Mouse (Mus musculus): ENCODE measurements around the gene Gemin5. TPM values are rescaled to one million over a fixed set of nuclear protein-coding genes. Genes with fewer than 3 reads are reported as not detected.
"Not testable (repeated sequence)": the region's sequence is repeated elsewhere in the genome, so short reads cannot be mapped to it uniquely, and the experiment has no call there.

Gene Gemin5
- polyA plus RNA-seq, 1 experiment, result 8.0 TPM

- no peak for DNase-seq (ENCODE audit: low read depth)
These were observed 51.8 kb downstream of the Gemin5 start for GRCm38 (mm10) chr11:58116560-58116959.

GRCm38 (mm10) chr11:58107664-58108337 lies 60.5 kb downstream of the Gemin5 start:
- DNase-seq (ENCODE audit: low read depth), result no peak

- no peak for DNase-seq (ENCODE audit: low read depth)
These were observed 61.3 kb downstream of the Gemin5 start for GRCm38 (mm10) chr11:58107009-58107408.

- DNase-seq (ENCODE audit: low read depth), result no peak
These were observed 64.0 kb downstream of the Gemin5 start for GRCm38 (mm10) chr11:58104351-58104791.

- peak; percentile 77 for DNase-seq (ENCODE audit: low read depth)
These were observed 64.5 kb downstream of the Gemin5 start, which contains the start of gene Cnot8 for GRCm38 (mm10) chr11:58103697-58104306. Cnot8 (plus strand) TSS chr11:58104153.

GRCm38 (mm10) chr11:58103344-58103653 lies 65.0 kb downstream of the Gemin5 start:
- DNase-seq (ENCODE audit: low read depth), result no peak

GRCm38 (mm10) chr11:58102581-58103343 lies 65.6 kb downstream of the Gemin5 start:
- DNase-seq (ENCODE audit: low read depth), result no peak

- DNase-seq (ENCODE audit: low read depth), result no peak
These were observed 66.2 kb downstream of the Gemin5 start for GRCm38 (mm10) chr11:58102146-58102545.

GRCm38 (mm10) chr11:58101194-58101720 lies 67.1 kb downstream of the Gemin5 start:
- DNase-seq (ENCODE audit: low read depth), result no peak

GRCm38 (mm10) chr11:58100006-58100405 lies 68.3 kb downstream of the Gemin5 start:
- no peak for DNase-seq (ENCODE audit: low read depth)

GRCm38 (mm10) chr11:58098366-58098720 lies 70.0 kb downstream of the Gemin5 start:
- not testable (repeated sequence) for DNase-seq (ENCODE audit: low read depth)

GRCm38 (mm10) chr11:58097621-58098365 lies 70.5 kb downstream of the Gemin5 start:
- DNase-seq (ENCODE audit: low read depth), result no peak

GRCm38 (mm10) chr11:58096821-58097620 lies 71.3 kb downstream of the Gemin5 start:
- DNase-seq (ENCODE audit: low read depth), result no peak

- DNase-seq (ENCODE audit: low read depth), result no peak
These were observed 72.2 kb downstream of the Gemin5 start for GRCm38 (mm10) chr11:58096160-58096559.

- no peak for DNase-seq (ENCODE audit: low read depth)
These were observed 72.8 kb downstream of the Gemin5 start for GRCm38 (mm10) chr11:58095561-58095960.

GRCm38 (mm10) chr11:58094766-58095165 lies 73.6 kb downstream of the Gemin5 start:
- no peak for DNase-seq (ENCODE audit: low read depth)

GRCm38 (mm10) chr11:58093021-58093528 lies 75.3 kb downstream of the Gemin5 start, which contains the start of gene Gm12248:
Gm12248 (minus strand) TSS chr11:58093134.
- DNase-seq (ENCODE audit: low read depth), result no peak

GRCm38 (mm10) chr11:58092541-58092940 lies 75.8 kb downstream of the Gemin5 start:
- DNase-seq (ENCODE audit: low read depth), result no peak

GRCm38 (mm10) chr11:58081716-58082115 lies 86.6 kb downstream of the Gemin5 start:
- no peak for DNase-seq (ENCODE audit: low read depth)

GRCm38 (mm10) chr11:58077270-58077669 lies 91.1 kb downstream of the Gemin5 start:
- DNase-seq (ENCODE audit: low read depth), result no peak

- no peak for DNase-seq (ENCODE audit: low read depth)
These were observed 95.4 kb downstream of the Gemin5 start for GRCm38 (mm10) chr11:58072978-58073377.

All from gonadal fat pad, adult 2 months (tissue).